Mouse (Mus musculus) cortical plate, adult 2 months (tissue): ENCODE measurements around the gene Spdef. TPM values are rescaled to one million over a fixed set of nuclear protein-coding genes. Genes with fewer than 3 reads are reported as not detected.

Experiments
- H3K27ac ChIP-seq: fragments of 200-500 bp; 2 replicates; pipeline ENCODE4 v1.5.1; 2012; ENCODE audit warnings: low read length, control low read depth, inconsistent platforms; ENCODE audit not compliant: insufficient read depth
- H3K4me1 ChIP-seq: fragments of 200-500 bp; 2 replicates; pipeline ENCODE4 v1.6.1; 2011; ENCODE audit warnings: low read length; ENCODE audit not compliant: control insufficient read depth, insufficient read depth
- H3K4me3 ChIP-seq: fragments of 200-500 bp; 2 replicates; pipeline ENCODE4 v1.5.1; 2011; ENCODE audit warnings: mild to moderate bottlenecking, low read length, control low read depth; ENCODE audit not compliant: insufficient read depth
- CTCF ChIP-seq: fragments of 200-500 bp; IDR thresholded peaks from 2 replicates; pipeline ENCODE4 v1.5.1; 2011; ENCODE audit warnings: mild to moderate bottlenecking, control low read depth, low read length; ENCODE audit not compliant: insufficient read depth; ENCODE audit errors: extremely low read depth
- POLR2A ChIP-seq: fragments of 200-500 bp; IDR thresholded peaks from 2 replicates; pipeline ENCODE4 v1.6.1; 2011; ENCODE audit warnings: mild to moderate bottlenecking, low read length, control low read depth; ENCODE audit not compliant: insufficient read depth; ENCODE audit errors: extremely low read depth
- polyA plus RNA-seq: library from polyadenylated mRNA; depleted of rRNA; stranded (reverse); fragments of >200 nt; gene quantifications from 2 replicates; pipeline ENCODE4 v1.2.3, GENCODE M21; 2012

Gene Spdef
- polyA plus RNA-seq, 1 experiment, result 0.61 TPM

DNA sequence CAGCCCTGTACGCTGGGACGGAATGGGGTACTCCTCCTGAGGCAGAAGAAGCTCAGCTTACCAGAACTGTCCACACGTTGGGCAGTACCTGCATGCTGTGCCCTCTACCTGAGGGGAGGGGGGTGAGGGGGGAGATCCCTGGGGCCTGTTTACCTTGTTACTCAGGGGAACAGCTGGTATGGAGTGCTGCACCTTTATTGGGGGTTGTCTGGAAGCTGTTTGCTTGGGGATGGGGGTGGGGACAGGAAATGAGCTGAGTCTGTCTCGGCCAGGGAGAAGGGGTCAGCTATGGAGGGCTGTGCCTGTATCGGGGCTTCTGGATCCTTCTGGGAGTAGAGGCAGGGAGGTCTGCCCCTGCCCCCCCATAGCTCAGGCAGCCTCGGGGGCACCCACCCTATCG is 2.2 kb downstream of the Spdef start:
- H3K27ac ChIP-seq, result no peak overlapping the region
- no peaks in the 10 kb centered on the region for H3K4me1 ChIP-seq
- no peak overlapping the region for H3K4me3 ChIP-seq
- no peak for TF ChIP-seq CTCF

DNA sequence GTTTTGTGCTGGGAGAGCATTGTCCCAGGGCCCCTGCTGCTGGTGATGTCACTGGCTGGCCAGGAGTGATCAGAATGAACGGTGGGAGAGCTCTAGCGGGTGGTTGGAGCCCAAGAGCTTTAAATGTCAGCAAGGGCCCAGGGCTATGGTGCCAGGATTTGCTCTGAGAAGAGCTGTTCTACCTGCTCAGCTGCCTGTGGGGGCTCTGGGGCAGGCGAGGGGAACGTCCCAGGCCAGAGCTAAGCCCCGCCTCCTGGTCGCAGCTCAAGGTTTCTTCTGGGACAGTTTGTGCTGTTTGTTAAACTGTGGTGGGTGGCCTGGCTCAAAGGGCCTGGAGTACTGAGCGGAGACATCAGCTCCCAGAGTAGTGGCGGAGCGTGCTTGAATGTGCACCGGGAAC is 3.3 kb downstream of the Spdef start:
- H3K27ac ChIP-seq, result no peak overlapping the region
- no peak overlapping the region for H3K4me3 ChIP-seq
- no peak for TF ChIP-seq CTCF
- TF ChIP-seq POLR2A, result no peak
- no peaks in the 10 kb centered on the region for H3K4me1 ChIP-seq

DNA sequence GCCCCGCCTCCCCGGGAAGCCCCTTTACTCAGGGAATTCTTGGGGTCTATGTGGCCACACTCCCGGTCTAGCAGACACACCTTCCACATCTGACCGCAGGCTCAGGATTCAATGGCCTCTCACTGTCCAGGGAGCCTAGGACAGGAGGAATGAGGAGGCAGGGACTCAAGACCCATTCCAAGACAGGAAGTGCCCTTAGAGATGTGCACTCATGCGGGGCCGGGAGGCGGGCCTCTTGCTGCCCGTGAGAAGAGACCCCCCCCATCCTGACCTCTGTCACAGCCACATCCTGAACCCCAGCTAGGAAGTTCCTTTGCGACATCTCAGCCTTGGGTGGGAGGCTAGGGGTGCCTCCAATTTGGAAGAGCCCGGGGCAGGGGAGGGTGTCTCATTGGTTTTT is 3.7 kb downstream of the Spdef start:
- no peaks in the 10 kb centered on the region for H3K4me1 ChIP-seq
- no peak for TF ChIP-seq POLR2A
- no peak for TF ChIP-seq CTCF

DNA sequence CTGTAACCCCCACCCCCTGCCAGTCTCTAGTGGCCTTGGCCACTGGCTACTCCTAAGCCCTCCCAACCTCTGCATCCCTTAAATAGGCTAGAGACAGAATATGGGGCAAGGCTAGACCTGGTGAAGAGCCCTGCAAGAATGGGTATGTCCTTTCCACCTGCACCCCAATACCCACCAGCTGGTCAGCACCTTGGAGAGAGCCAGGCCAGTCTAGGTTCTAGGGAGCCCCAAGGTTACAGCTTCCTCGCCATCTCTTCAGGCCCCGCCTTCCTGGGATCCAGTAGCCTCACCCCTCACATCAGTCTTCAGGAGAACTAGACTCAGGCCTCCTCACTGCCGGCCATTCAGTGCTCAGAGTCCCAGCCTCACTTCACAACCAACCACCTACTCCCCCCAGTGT is 4.4 kb downstream of the Spdef start:
- TF ChIP-seq CTCF, result no peak
- no peak for TF ChIP-seq POLR2A
- H3K4me3 ChIP-seq, result no peak overlapping the region
- H3K27ac ChIP-seq, result no peak overlapping the region
- H3K4me1 ChIP-seq, result no peaks in the 10 kb centered on the region

More for the DNA sequence above, 3.7 kb downstream of the Spdef start:
- Histone ChIP-seq H3K27ac (no peak overlapping the region), H3K4me3 (no peak overlapping the region)

DNA sequence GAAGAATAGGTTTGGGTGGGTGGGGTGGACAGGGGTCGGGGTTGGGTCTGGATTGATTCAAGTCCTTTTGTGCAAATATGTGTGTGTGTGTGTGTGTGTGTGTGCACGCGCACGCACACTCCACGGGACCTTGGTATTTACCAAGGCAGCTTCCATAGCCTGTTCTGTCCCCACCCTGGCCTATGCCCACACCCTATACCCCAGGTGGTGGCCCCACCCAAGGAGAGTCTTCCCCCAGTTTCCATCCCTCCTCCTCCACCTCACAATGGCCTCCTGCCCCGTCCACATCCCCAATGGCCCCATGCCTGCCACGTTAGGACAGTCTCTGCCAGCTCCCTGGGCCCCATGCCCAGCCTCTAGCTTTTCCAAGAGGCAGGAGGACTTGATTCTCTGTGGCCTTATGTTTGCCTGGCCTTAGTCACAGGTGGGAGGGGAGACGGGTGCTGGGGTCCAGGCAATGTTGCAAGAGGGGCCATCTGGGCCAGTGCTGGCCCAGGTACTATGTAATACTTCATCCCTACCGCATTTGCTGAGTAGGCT is 7.6 kb downstream of the Spdef start:
- Histone ChIP-seq H3K4me3 (no peak overlapping the region), H3K27ac (no peak overlapping the region), H3K4me1 (no peaks in the 10 kb centered on the region)
- TF ChIP-seq CTCF (no peak), POLR2A (no peak)

DNA sequence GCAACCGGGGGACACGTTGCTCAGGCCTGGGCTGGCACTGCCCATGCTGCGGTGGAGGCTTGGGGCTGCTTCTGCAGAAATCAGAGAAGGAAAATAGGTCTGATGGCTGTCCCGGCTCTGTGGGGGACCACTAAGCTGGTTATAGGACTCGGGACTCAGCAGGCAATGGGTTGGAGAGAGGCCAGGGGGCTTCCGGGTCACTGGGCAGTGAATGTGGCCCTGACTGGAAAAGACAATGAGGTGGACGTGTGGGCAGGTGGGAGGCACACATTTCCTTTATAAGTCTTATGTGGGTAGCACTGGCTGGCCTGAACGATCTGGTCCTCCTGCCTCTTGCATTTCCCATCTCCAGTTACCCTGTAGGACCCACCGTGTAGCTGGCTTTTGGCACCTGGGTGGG is 8.4 kb downstream of the Spdef start:
- Histone ChIP-seq H3K4me3 (no peak overlapping the region), H3K4me1 (no peaks in the 10 kb centered on the region), H3K27ac (no peak overlapping the region)
- no peak for TF ChIP-seq CTCF
- no peak for TF ChIP-seq POLR2A

DNA sequence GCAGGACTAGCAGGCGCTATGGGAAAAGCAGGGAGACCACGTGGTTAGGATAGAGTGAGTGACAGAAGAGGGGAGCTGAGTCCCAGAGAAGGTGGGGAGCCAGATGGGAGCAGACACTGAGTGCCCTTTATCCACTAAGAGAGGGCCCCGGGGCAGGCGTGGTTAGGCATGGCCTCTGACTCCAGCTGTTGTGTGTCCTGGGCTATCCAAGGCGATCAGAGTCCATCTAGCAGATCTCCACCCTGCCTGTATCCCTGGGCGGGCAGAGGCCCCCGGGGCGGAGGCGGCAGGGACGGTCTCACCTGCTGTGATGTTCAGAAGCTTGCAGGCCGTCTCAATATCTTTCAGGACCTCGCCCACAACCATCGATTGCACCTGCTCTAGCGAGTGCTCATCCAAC is 9.1 kb downstream of the Spdef start:
- no peak overlapping the region for H3K4me3 ChIP-seq
- no peak overlapping the region for H3K27ac ChIP-seq
- H3K4me1 ChIP-seq, result no peaks in the 10 kb centered on the region
- no peak for TF ChIP-seq POLR2A
- TF ChIP-seq CTCF, result no peak

DNA sequence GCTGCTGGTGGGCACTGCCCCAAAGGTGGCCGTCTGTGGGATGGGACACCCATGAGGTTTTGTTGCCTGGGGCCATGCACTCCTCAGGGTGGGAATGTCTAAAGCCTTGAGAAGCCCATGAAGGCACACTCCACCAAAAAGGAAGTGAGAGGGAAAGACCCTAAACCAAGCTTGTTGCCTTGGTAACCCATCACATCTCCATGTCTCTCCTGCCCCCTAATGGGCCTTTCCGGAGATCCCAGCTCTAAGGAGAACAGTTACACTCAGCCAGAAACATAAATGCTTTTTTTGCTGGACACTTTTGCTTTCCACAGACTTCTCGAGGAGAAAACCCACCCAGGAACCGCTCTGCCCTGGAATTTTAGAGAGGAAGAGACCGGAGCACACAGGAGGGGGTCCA is 10.5 kb downstream of the Spdef start:
- TF ChIP-seq CTCF, result peak; percentile 39
- no peak for TF ChIP-seq POLR2A
- Histone ChIP-seq H3K27ac (no peak overlapping the region), H3K4me3 (no peak overlapping the region), H3K4me1 (no peaks in the 10 kb centered on the region)

DNA sequence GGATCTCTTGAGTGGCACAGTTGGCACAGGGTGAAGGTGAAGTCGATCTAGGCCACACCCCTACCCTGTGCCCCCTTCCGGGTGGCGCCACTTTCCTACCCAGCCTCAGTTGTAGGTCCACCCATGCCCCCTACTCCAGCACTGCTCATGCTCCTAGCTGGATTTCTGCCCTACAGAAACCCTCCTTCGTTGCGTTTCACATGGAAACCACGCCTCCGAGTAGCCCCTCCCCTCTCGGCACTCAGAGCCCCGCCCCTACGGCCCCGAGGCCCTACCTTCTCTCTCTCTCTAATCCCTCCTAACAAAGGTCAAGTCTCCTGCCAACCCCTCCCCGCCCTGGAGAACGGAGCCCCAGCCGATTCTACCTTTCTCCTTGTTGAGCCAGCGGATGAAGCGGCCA is 12.0 kb downstream of the Spdef start:
- Histone ChIP-seq H3K27ac (no peak overlapping the region), H3K4me3 (no peak overlapping the region), H3K4me1 (0 out of 2 replicates have a peak, but pooled peaks cover 1% of the 10 kb centered on the region)
- TF ChIP-seq POLR2A (no peak), CTCF (no peak)

DNA sequence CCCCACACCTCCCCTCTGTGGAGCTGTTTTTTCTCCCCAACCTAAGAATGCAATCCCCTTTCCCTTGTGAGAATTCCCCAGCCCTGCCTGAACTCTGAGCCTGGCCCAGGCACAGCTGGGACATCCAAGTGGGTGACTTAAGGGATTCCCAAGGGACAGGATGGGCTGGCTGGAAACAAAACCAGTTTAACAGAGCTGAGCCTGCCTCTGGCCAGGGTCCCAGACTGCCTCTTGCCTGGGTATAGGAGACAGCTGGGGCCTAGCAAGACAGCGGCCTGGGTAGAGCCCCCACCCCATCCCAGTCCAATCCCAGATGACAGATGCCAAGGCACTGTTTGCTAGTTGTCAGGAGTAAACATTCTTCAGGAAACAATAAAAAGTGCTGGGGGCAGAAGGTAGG is 15.9 kb downstream of the Spdef start:
- no peak overlapping the region for H3K4me3 ChIP-seq
- H3K4me1 ChIP-seq, result peaks cover 1% of the 10 kb centered on the region; the same call in 1 of the 2 replicates
- no peak overlapping the region for H3K27ac ChIP-seq
- TF ChIP-seq CTCF (no peak), POLR2A (no peak)

DNA sequence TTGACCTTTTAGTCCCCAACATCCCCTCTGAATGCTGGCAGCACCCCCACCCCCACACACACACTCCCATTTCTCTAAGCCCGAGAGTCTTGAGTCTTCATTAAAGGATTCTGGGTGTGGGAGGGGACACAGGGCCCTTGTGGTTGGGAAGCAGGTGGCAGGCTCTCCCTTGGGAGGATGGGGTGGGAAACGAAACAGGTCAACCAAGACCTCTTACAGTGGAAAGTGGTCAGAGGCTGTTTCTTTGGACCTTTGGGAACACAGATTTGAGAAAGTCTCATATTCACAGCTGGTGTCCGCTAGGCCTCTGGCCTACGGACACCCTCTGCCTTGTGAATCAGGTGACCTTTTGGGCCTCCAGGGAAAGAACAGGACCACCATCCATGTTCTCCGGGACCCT is 19.1 kb downstream of the Spdef start:
- H3K4me1 ChIP-seq, result peaks cover 3% of the 10 kb centered on the region
- H3K27ac ChIP-seq, result no peak overlapping the region
- TF ChIP-seq POLR2A, result no peak
- no peak for TF ChIP-seq CTCF
- H3K4me3 ChIP-seq, result no peak overlapping the region
